In the genomic region with DNA sequence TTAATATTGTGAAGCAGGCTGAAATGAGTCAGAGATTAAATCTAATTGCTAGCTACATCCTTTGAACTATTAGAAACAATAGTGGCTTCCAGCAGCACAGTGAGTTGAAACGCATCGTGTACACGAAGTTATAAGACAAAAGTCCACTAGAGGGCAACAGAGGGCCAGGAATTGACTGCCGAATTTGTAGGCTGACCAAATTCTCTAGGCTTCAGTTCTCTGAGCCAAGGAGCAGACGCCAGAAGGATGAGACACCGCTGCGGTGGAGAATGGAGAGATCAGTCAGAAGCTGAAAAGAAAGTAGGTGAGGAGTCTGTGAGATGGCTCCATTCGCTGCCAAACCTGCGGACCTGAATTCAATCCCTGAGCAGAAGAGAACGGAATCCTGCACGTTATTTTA, we compare ENCODE assay signal across 8 mouse cellular contexts. TPM values are rescaled to one million over a fixed set of nuclear protein-coding genes. Genes with fewer than 3 reads are reported as not detected.
DNase-seq lines count a peak whose midpoint lies in the region; ATAC-seq and TF ChIP-seq lines count a peak whose summit lies in the region.

No protein-coding gene starts in this region.

- POLR2A ChIA-PET in Patski (lab: Charles Lee): no interaction called here

- H3K4me3 ChIP-seq in forebrain, embryonic 13.5 days: peak overlapping the region; percentile 6; the same call in 1 of the 2 replicates
- no peak overlapping the region for H3K4me3 ChIP-seq in hindbrain, embryonic 11.5 days (ENCODE audit: low read depth, low read length)
- peak overlapping the region; percentile 10; the same call in 1 of the 2 replicates for H3K4me3 ChIP-seq in lung, embryonic 15.5 days

- H3K4me1 ChIP-seq in forebrain, embryonic 13.5 days: peaks cover 7% of the 10 kb centered on the region; the same call in 1 of the 2 replicates
- H3K4me1 ChIP-seq in hindbrain, embryonic 11.5 days (replicated peaks; ENCODE audit: control insufficient read depth, insufficient read depth, low read length): no peaks in the 10 kb centered on the region
- peaks cover 6% of the 10 kb centered on the region; the same call in 1 of the 2 replicates for H3K4me1 ChIP-seq in lung, embryonic 15.5 days

- TF ChIP-seq CTCF in Patski (IDR thresholded peaks at IDR 0.05): peak; percentile 81

- peaks cover 5% of the 10 kb centered on the region for H3K27me3 ChIP-seq in Patski
- H3K27me3 ChIP-seq in forebrain, embryonic 13.5 days: peaks cover 7% of the 10 kb centered on the region; the same call in 1 of the 2 replicates
- no peaks in the 10 kb centered on the region for H3K27me3 ChIP-seq in hindbrain, embryonic 11.5 days (ENCODE audit: control insufficient read depth, insufficient read depth, low read length)
- no peaks in the 10 kb centered on the region; the same call in 1 of the 2 replicates for H3K27me3 ChIP-seq in lung, embryonic 15.5 days

- H3K27ac ChIP-seq in forebrain, embryonic 13.5 days: no peak overlapping the region
- H3K27ac ChIP-seq in hindbrain, embryonic 11.5 days (ENCODE audit: low read depth, low read length): no peak overlapping the region
- H3K27ac ChIP-seq in lung, embryonic 15.5 days: no peak overlapping the region

- H3K36me3 ChIP-seq in forebrain, embryonic 13.5 days (ENCODE audit: poor library complexity, severe bottlenecking): no peaks in the 10 kb centered on the region
- H3K36me3 ChIP-seq in hindbrain, embryonic 11.5 days (ENCODE audit: control insufficient read depth, insufficient read depth, low read length): no peaks in the 10 kb centered on the region
- no peaks in the 10 kb centered on the region for H3K36me3 ChIP-seq in lung, embryonic 15.5 days

- H3K9ac ChIP-seq in forebrain, embryonic 13.5 days: no peak overlapping the region
- no peak overlapping the region for H3K9ac ChIP-seq in hindbrain, embryonic 11.5 days (ENCODE audit: low read depth, low read length)
- no peak overlapping the region for H3K9ac ChIP-seq in lung, embryonic 15.5 days

- ATAC-seq in Patski: peak; percentile 80
- peak; percentile 81 for ATAC-seq in forebrain, embryonic 13.5 days
- peak; percentile 66 for ATAC-seq in hindbrain, embryonic 11.5 days (ENCODE audit: low FRiP score)
- peak; percentile 55; the same call in 1 of the 2 replicates for ATAC-seq in lung, embryonic 15.5 days (ENCODE audit: borderline replicate concordance, extremely low read depth, low FRiP score, low TSS enrichment)

- no peak for DNase-seq in Patski (ENCODE audit: low read depth, low spot score)
- DNase-seq in c-Kit-positive CD71-positive TER-119-positive erythroid progenitor cells, embryonic 14.5 days (ENCODE audit: low spot score): peak; percentile 54
- peak; percentile 90 for DNase-seq in hindbrain, embryonic 11.5 days (ENCODE audit: low spot score)
- peak; percentile 65 for DNase-seq in layer of hippocampus, adult 9-10 months (ENCODE audit: low spot score)
- DNase-seq in retina, adult 2 months (ENCODE audit: low read depth, low spot score): peak; percentile 78
- no peak for DNase-seq in yolk sac, embryonic 10.5 days (ENCODE audit: low spot score)

- CTCF ChIA-PET in Patski (lab: Charles Lee): interaction anchor here (0.7 to 4.4 kb wide), 16 partner anchors 9 to 618 kb away, joined by 3 to 23 read pairs (median 4); no protein-coding TSS in a partner anchor

- in situ Hi-C loops in Patski (cut with MboI; ENCODE audit: low pct_unique_long_range_greater_than_20kb): loop anchor here (5.0 to 10.0 kb wide), 4 partner anchors 102 to 515 kb away; a partner anchor contains a TSS

- H3K9me3 ChIP-seq in forebrain, embryonic 13.5 days (replicated peaks): no peaks in the 10 kb centered on the region
- no peaks in the 10 kb centered on the region for H3K9me3 ChIP-seq in hindbrain, embryonic 11.5 days (ENCODE audit: control insufficient read depth, low read length)
- H3K9me3 ChIP-seq in lung, embryonic 15.5 days: no peaks in the 10 kb centered on the region

- peak overlapping the region; percentile 49 for H3K4me2 ChIP-seq in forebrain, embryonic 13.5 days
- no peak overlapping the region for H3K4me2 ChIP-seq in hindbrain, embryonic 11.5 days (replicated peaks; ENCODE audit: low read depth, low read length)
- H3K4me2 ChIP-seq in lung, embryonic 15.5 days: peak overlapping the region; percentile 49

- 12% methylated on average over 11 of the region's 11 CpGs for WGBS in forebrain, embryonic 13.5 days
- WGBS in hindbrain, embryonic 11.5 days: 16% methylated on average over 11 of the region's 11 CpGs
- WGBS in lung, embryonic 15.5 days: 12% methylated on average over 11 of the region's 11 CpGs

RNA-seq across cellular contexts. Expression of a gene that starts 43.6 kb away (rescaled TPM):
- polyA plus RNA-seq in Patski (2021): 92.5 TPM
- polyA plus RNA-seq in forebrain, embryonic 13.5 days (2015; fragmentation: Nextera tagmentation; extraction: Ambion mirVana): 41.1 and 41.2 TPM in 2 replicates
- 59.5 and 59.8 TPM in 2 replicates for polyA plus RNA-seq in hindbrain, embryonic 11.5 days (2014; fragmentation: Nextera tagmentation; extraction: Ambion mirVana)
- 156 and 164 TPM in 2 replicates for polyA plus RNA-seq in lung, embryonic 15.5 days (2015; fragmentation: Nextera tagmentation; extraction: Ambion mirVana)

Comparison
In these comparisons a context has a peak if more than half of its experiments do, and no peak if none do; other contexts are left out.
1. DNase-seq: peak in c-Kit-positive CD71-positive TER-119-positive erythroid progenitor cells, embryonic 14.5 days (single experiment), hindbrain, embryonic 11.5 days (single experiment), layer of hippocampus, adult 9-10 months (single experiment) and retina, adult 2 months (single experiment); none in Patski (single experiment) and yolk sac, embryonic 10.5 days (single experiment).
2. Peak in every context shown above with its lines, with median percentiles within 50 percentile points of each other: ATAC-seq.